Mouse (Mus musculus) left cerebral cortex, adult 11 months (tissue): Measurements from ENCODE around the gene Gm20388.

Source experiments
- DNase-seq: peaks from one replicate; pipeline ENCODE4 v3.0.0; 2022; ENCODE audit warnings: low spot score

Gm20388 gene

DNA sequence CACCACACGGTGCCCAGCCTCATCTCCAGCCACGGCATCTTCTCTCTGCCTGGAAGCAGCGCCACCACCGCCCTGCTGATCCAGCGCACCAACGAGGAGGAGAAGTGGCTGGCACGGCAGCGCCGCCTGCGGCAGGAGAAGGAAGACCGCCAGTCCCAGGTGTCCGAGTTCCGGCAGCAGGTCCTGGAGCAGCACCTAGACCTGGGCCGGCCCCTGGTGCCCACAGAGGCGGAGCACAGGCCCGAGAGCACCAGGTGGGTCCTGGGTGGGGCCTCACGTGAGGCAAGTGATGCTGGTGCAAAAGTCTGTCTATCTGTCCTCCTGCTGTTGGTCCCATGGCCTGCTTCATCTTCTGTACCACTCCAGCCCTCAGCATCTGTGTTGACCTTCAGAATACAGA lies 658.5 kb downstream of the Gm20388 start:
- DNase-seq = no peak

DNA sequence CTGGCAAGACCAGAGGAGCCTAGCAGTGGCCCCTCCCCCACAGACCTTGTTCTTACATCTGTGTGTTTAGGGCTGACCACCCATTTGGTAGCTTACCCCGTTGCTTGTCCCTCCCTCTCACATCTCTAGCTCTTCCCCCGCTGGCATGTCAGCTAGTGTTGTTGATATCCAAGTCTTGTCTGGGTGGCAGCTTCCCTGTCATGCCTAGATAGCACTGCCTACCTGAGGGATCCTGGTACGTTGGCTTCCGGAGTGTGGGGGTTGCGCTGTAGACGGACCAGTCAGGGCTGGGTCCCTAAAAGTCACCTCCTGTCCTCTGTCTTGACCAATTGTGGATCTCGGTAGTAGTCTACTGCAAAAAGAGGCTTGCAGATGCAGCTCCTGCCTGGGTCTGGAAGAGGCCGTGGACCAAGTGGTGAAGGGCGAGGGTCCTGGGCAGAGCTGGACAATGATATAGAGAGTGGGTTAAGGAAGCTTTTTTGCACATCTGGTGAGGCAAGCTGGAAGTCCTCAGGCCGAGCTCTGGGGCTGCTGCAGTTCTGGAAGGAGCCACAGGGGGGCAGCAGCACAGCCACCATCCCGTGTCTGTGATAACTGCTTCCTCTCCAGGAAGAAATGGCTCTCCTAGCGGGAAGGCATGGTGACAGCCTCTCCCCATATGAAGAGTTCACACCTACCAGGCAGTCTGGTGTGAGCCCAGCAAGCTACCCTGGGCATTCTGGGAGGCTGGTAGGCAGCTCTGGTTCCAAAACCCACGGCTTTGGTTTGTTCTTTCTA lies 659.5 kb downstream of the Gm20388 start:
- DNase-seq = no peak

DNA sequence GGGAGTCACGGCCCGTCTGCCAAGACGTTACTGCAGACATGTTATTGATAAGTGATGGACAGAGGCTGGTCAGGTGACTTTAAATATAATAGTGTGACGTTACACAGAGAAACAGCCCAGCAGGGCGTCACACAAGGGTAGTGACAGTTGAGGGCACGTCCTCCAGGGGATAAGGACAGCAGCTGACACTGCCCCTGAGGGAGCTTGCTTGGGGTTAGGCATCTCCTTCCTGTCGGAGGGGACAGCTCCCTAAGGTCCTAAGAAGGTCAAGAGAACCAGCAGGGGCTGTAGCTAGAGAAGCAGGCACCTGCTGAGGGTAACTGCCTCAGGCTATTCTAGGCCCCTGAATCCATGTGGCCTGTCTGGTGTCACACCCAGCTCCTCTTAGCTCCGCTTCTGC lies 660.9 kb downstream of the Gm20388 start:
- no peak for DNase-seq

DNA sequence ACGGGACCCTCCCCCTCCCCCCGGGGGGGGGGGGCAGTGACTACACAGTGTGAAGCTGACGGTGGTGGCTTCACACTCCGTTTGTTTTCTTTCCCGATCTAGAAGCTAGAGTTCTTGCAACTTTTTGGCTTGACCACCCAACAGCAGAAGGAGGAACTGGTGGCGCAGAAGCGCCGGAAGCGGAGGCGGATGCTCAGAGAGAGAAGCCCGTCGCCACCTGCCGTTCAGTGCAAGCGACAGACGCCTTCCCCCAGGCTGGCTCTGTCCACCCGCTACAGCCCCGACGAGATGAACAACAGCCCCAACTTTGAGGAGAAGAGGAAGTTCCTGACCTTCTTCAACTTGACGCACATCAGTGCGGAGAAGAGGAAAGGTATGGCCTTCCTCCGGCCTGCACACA lies 661.9 kb downstream of the Gm20388 start:
- DNase-seq = no peak

DNA sequence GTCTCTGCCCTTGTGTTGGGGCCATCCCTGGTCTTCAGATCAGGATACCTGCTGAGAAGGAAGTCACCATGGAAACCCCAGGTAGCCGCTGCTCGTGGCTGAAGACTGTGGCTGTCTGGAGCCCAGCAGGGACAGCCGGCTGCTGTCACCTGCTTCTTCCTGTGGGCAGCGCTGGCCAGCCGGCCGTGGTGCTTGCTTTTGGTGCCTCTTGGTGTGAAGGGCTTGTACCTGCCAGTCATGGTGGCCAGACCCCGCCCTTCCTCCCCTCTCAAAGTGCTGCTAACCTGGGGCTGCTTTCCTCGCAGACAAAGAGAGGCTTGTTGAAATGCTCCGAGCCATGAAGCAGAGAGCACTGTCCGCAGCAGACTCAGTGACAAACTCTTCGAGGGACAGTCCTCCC lies 663.2 kb downstream of the Gm20388 start:
- DNase-seq = no peak

DNA sequence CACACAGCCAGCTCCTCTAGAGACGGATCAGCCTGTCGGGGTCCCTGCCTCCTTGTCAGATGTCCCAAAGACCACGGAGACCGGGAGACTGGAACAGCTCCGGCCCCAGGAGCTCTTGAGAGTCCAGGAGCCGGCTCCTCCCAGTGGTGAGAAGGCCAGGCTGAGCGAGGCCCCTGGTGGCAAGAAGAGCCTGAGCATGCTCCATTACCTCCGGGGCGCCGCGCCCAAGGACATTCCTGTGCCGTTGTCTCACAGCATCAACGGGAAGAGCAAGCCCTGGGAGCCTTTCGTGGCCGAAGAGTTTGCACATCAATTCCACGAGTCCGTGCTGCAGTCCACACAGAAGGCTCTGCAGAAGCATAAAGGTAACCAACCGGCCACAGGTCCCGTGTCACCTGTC lies 664.3 kb downstream of the Gm20388 start:
- no peak for DNase-seq

DNA sequence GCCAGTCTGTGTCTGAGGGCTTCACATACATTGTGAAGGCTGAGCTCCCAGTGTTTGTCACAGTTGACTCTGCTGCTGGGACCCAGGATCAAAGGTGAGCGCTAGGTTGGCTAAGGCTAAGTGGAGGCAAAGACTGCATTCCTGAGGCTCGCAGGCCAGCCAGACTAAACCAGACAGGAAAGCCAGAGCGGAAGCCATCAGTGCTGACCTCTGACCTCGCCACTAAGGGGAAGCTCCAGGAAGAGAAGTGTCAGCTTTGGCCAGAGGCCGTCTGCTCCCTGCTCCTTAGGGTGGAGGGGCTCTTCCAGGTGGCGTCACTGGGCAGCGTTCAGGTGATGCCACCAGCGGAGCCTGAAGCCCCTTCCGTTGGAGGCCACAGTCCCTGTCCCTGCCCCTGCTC lies 665.2 kb downstream of the Gm20388 start:
- DNase-seq = no peak

DNA sequence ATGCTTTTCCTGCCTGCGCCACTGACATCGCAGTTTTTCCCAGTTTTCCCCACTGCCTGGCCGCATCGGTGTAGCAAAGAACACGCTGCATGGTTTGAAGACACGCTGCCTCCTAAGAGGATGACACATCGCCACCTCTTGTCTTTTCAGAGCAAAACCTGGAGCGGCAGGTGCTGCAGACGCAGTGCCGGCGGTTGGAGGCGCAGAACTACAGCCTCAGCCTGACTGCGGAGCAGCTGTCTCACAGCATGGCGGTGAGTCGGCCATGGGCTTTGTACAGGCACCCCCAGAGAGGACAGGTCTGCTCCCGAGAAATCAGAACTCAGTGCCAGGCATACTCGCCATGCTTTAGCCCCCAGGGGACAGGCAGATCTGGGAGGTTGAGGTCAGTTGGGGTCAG lies 667.2 kb downstream of the Gm20388 start:
- no peak for DNase-seq

DNA sequence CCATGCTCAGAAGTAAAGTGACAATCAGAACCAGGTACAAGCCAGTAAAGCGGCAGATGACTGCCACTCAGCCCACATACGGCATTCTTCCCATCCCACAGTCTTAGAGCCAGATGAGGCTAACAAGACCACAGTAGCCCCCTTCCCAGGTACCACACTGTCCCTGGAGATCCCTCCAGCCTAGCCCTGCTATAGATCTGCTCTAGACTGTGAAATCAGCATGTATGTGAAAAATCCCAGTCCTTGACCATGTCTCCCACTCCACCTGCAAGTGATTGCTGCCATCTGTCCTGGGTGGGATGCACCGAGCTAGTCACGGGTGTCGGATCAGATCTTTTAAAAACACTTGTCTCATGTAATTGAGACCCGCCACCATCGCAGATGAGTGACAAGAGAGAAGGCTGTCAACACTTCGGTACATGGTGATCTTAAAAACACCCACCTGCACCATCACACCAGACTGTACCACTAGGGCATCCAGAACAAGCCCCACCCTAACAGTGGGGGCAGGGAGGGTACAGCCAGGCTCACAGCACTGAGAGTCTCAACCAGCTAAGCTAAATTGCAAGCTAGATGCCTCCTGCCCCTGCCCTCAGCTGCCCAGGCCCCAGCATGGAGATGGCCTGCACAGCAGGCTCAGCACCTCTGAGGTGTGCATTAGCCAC lies 669.8 kb downstream of the Gm20388 start:
- DNase-seq = no peak

DNA sequence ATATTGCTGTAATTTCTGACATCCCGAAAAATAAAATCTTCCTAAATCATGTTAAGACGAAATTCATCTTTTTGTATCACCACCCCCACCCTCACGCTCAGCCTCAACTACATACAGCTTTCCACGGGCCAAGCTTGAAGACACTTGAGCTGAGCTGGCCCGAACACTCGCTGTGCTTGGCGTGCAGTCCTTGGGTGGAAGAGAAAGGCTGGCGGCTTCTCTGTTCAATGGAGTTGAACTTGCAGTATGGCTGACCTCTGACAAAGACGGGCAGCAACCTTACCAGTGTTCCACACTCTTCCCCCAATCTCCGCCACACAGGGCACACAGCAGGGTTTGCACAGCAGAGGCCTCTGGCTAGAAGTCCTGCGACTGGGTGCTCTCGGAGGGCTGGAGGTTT lies 670.7 kb downstream of the Gm20388 start:
- DNase-seq = no peak

DNA sequence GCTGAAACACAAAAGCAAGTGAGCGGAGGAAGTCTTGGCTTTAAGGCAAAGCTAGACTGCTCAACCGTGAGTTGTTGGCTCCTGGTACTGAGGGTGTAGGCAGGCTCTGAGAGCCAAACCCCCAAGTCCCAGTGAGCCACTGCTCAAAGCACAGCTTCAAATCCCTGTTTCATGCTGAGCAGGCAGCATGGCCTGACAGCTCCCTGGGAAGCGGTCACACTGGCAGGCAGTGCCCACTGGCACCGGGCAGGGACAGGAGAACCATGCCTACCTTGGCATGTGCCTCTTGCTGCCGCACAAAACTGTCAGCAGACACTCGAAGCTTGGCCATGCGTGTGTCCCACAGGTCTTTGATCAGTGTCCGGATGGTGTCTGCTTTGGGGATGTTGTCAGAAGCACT lies 671.2 kb downstream of the Gm20388 start:
- no peak for DNase-seq

DNA sequence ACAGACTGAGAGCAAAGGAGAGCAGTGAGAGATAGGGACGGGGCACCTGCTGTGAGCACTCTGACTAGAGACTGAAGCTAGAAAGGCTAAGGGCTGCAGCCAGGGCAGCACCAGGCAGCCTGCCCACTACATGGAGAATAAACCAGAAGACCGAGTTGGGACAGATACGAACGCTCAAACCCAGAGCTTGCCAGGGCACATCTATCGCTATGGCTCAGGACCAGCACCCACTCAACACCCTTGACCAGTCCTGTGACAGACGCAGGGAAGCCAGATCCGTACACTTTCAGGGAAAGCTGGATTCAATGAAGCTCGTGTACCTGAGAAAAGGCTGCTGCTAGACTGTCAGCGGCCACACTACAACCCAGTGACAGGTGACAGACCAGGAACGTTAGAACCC lies 674.9 kb downstream of the Gm20388 start:
- DNase-seq = no peak

DNA sequence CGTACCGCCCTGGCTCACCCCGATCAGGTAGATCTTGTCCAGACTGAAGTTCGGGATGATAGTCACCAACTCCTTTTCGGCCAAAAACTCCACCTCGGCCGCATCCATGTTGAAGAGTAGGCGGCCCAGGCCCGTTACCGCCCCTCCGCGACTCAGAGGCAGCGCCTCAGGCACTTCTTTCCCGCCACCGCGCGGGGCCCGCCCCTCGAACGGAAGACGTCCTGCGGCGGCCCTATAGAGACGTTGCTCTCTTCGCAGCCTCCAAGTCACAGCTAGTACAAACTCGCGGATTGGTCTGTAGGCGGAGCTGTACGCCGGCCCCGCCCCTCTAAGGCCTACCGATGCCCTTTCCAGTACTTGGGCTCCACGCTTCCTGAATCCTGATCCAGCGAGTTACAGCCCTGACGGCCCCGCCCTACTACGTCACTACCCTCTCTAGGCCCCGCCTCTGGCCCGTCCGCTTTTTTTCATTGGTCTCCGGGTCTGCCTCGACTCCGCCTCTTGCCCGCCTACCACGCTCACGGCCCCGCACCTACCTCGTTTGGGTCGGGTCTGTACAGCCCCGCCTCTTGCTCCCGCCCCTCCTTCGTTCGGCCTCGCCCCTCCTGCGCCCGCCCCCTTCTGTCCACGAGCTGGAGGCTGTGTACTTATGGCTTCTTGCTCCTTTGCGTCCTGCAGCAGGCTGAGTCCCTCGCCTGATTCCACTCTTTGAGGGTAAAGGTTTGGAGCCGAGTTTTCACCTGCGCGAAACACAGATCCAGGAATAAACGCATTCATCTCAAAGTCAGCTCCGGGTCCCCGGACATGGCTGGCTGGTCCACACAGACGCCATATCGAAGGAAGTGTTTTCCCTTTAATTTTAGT lies 678.5 kb downstream of the Gm20388 start, which contains the start of gene Gins2:
Gins2 (minus strand) TSS at position 397 of the 864 bp plus-strand sequence.
- peak; percentile 99 for DNase-seq

DNA sequence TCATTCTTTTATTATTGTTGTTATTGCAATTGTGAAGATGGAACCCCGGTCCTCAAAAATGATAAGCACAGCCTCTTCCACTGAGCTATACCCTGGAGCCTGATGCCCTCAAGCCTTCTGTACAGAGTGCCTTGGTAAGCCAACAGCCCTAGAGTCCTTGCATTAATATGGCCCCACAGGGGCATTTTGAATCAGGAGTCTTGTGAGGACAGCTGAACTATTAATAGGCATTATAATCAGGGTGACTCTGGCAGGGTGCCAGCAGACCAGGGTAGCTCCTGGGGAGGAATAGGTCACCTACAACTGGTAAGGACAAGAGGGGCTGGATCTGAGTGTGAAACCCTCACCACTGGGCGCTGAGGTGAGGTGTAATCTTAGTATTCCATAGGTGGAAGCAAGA lies 679.3 kb downstream of the Gm20388 start:
- DNase-seq = no peak

DNA sequence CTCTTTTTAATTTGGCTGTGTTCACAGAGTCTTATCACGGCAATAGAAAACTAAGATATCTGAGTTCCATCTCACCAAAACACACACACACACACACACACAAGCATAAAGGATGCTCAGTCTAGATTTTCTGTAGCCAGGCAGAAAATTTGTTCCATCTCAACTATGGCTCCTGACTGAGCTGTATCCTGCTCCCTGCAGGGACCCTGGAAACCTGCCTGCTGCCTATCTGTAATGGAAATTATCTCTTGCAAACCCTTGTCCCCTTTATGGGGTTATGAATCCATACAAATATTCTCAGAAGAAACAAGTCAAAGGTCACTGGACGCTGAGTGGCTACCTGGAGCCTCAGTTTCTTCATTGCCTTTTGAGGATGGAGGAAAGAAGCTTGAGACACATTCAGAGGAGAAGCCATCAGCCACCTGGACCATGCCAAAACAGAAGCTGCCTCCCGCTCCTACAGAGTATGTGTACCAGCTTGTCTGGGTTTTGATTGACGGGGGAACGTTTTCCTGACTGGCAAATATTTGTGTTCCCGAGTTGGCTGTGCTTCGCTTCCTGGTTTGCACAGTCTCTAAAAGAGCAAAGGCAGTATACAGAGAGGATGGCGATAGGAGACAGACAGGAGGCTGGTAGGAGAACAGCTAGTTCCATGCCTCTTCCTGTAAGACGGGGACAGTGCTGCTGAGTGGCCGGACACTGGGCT lies 681.1 kb downstream of the Gm20388 start:
- no peak for DNase-seq

DNA sequence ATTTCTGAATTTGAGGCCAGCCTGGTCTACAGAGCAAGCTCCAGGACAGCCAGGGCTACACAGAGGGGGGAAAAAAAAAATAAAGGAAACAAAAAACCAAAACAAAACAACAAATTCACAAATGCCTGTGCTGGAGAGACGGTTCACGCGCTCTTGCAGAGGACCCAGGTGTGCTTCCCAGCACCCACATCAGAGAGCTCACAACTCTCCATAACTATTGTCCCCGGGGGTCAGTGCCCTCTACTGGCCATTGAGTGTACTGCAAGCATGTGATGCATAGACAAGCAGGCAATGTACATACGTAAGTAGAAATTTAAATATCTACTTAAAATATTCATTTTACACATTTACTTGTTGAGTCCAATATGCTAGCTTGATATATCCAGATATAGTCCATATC lies 683.9 kb downstream of the Gm20388 start:
- DNase-seq = no peak

DNA sequence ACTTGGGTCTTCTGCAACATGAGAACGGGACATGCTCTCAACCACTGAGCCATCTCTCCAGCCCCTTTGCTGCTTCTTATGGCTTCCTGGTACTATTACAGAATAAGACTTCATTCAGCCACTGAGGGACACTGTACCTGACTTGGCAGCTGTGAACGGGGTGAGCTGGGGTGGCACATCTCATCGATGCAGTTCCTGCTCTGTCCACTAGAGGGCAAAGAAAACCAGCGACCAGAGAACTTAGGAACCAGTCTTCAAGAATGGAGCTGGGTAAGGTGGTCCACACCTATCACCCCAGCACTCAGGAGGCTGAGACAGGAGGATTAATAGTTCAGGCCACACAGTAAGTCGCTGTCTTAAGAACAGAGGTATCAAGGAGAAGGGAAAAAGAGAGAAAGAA lies 685.3 kb downstream of the Gm20388 start:
- no peak for DNase-seq

DNA sequence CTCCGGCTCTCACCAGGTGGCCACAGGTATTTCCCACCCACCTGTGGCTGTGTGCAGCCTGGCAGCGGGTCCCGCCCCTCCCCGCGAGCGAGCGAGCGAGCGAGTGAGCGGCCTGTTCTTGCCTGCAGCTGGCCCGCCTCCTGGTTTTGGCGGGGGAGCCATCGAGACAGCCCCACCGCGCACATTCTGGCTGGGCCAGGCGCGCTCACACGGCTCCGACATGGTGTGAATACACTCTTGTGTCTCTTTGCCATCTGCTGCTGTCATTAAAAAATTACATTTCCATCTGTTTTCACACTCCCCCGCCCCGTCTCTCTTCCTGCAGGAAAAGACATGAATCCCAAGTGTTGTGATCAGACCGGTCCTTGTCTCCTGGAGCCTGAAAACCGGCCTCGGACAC lies 687.9 kb downstream of the Gm20388 start:
- DNase-seq = peak; percentile 74

DNA sequence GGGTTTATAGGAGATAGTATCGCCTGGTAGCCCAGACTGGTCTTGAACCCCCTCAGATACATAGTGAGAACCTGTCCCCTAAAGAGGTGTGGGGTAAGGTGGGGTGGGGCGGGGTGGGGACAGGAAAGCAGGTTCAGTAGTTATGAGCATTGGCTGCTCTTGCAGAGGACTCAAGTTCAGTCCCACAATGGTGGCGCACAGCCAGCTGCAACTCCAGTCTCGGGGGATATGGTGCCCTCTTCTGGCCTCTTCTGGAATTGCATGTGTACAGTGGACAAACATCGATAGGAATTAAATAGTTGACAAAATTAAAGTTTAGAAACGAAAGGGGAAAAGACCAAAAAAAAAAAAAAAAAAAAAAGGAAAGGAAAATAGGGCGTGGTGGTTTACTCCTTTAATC lies 688.9 kb downstream of the Gm20388 start:
- DNase-seq = peak; percentile 62

DNA sequence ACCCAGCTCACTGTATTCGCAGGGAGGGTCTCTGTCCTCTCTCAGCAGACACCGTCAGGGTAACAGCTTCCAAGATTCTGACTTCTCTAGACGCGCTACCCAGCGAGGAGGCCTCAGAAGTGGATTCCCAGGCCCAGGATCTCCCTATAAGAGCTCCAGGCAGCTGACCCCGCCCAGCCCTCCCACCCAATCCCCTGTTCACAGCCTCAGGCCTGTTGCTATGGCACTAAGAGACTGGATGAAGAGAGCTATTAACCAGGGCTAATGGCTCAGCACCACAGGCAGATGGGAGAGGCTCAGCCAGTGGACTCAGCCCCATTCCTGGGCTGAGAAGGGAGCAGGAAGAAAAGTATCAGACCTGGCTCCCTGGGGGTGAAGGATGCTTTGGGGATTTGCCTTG lies 692.0 kb downstream of the Gm20388 start:
- no peak for DNase-seq

DNA sequence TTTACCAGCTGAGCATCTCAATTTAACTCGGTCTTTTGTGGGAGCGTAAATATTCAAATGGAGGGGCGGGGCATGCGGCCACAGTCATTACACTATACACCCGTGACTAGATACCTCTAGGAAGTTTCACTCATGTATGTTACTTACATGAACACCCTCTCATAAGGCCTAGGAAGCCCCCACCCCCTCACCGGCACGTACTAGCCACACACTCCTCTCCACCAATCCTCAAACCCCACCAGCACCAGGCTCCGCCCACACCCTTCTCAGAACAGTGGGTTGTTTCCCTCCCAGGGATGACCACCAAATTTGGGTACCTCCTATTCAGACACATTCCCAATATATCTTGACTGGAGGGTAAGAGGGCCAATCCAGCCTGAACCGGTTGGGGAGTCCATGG lies 696.8 kb downstream of the Gm20388 start:
- no peak for DNase-seq

DNA sequence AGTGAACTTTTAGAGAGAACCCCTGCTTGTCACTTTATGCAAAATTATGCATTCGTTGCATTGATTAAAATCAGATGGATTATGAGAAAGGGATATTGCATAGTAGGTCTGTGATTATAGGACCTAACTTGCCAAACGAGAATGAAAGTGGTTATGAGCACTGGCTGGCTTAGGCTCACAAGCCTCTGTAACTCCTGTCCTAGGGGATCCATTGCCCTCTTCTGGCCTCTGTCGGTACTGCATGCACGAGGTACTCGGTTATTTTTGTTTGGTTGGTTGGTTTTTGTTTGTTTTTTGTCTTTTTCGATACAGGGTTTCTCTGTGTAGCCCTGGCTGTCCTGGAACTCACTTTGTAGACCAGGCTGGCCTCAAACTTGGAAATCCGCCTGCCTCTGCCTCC lies 697.2 kb downstream of the Gm20388 start:
- peak; percentile 61 for DNase-seq
